Comparison of ENCODE assay signal across 32 mouse cellular contexts in genomic region chr4:134324655-134325054, GRCm38 (mm10). TPM values are rescaled to one million over a fixed set of nuclear protein-coding genes. Genes with fewer than 3 reads are reported as not detected.
DNase-seq lines count a peak whose midpoint lies in the region; ATAC-seq and TF ChIP-seq lines count a peak whose summit lies in the region.
"Had no signal": no experiment of that assay in that cellular context is flagged by ENCODE, and none has a peak within 500 bp of the region (broad histone marks: within the 10 kb centered on the region; RNA-seq: fewer than 3 reads in every experiment).

No protein-coding gene starts in this region.

- H3K27ac ChIP-seq in kidney, embryonic 14.5 days (ENCODE audit: low read depth, low read length): no peak overlapping the region
- no peak overlapping the region for H3K27ac ChIP-seq in kidney, postnatal 0 days
- no peak overlapping the region for H3K27ac ChIP-seq in intestine, embryonic 15.5 days
- H3K27ac ChIP-seq: embryonic facial prominence, embryonic 10.5 days; embryonic facial prominence, embryonic 15.5 days; forebrain, embryonic 12.5 days; heart, embryonic 10.5 days; heart, embryonic 15.5 days; hindbrain, embryonic 12.5 days; liver, embryonic 15.5 days had no signal

- H3K4me1 ChIP-seq in kidney, embryonic 14.5 days (ENCODE audit: control insufficient read depth, insufficient read depth, low read length): 0 out of 2 replicates have a peak, but pooled peaks cover 4% of the 10 kb centered on the region
- H3K4me1 ChIP-seq in kidney, postnatal 0 days (replicated peaks; ENCODE audit: insufficient read depth, low read length): 0 out of 2 replicates have a peak, but pooled peaks cover 3% of the 10 kb centered on the region
- H3K4me1 ChIP-seq in intestine, embryonic 15.5 days (replicated peaks): peaks cover 3% of the 10 kb centered on the region; the same call in 1 of the 2 replicates
- H3K4me1 ChIP-seq: embryonic facial prominence, embryonic 15.5 days; forebrain, embryonic 12.5 days; hindbrain, embryonic 12.5 days; liver, embryonic 15.5 days had no signal

- 67% methylated on average over 5 of the region's 5 CpGs for WGBS in kidney, embryonic 14.5 days
- 40% methylated on average over 5 of the region's 5 CpGs for WGBS in kidney, postnatal 0 days
- WGBS in intestine, embryonic 15.5 days: 45% methylated on average over 5 of the region's 5 CpGs

- H3K4me2 ChIP-seq in kidney, embryonic 14.5 days (replicated peaks; ENCODE audit: low read depth, low read length): no peak overlapping the region
- no peak overlapping the region for H3K4me2 ChIP-seq in kidney, postnatal 0 days (ENCODE audit: low read length)
- no peak overlapping the region for H3K4me2 ChIP-seq in intestine, embryonic 15.5 days (replicated peaks)
- H3K4me2 ChIP-seq: embryonic facial prominence, embryonic 15.5 days; forebrain, embryonic 12.5 days; heart, embryonic 15.5 days; hindbrain, embryonic 12.5 days; liver, embryonic 15.5 days had no signal

- ATAC-seq in kidney, embryonic 14.5 days (ENCODE audit: low FRiP score, low TSS enrichment): no peak
- peak; percentile 67 for ATAC-seq in kidney, postnatal 0 days (replicated peaks; ENCODE audit: low FRiP score, low read depth)
- ATAC-seq in intestine, embryonic 15.5 days: no peak
- ATAC-seq: forebrain, postnatal 0 days; intestine, postnatal 0 days had no signal

- no peak for TF ChIP-seq CTCF in kidney, postnatal 0 days (IDR thresholded peaks at IDR 0.05; ENCODE audit: low read depth)

- H3K36me3 ChIP-seq in kidney, embryonic 14.5 days (ENCODE audit: control insufficient read depth, insufficient read depth, low read length): no peaks in the 10 kb centered on the region
- no peaks in the 10 kb centered on the region for H3K36me3 ChIP-seq in kidney, postnatal 0 days (ENCODE audit: insufficient read depth, low read length)
- H3K36me3 ChIP-seq in intestine, embryonic 15.5 days: no peaks in the 10 kb centered on the region
- H3K36me3 ChIP-seq: embryonic facial prominence, embryonic 10.5 days; embryonic facial prominence, embryonic 15.5 days; forebrain, embryonic 12.5 days; hindbrain, embryonic 12.5 days; liver, embryonic 15.5 days had no signal

- H3K27me3 ChIP-seq in kidney, embryonic 14.5 days (ENCODE audit: control insufficient read depth, insufficient read depth, low read length): no peaks in the 10 kb centered on the region
- no peaks in the 10 kb centered on the region for H3K27me3 ChIP-seq in kidney, postnatal 0 days (ENCODE audit: insufficient read depth, low read length)
- no peaks in the 10 kb centered on the region for H3K27me3 ChIP-seq in intestine, embryonic 15.5 days (replicated peaks)
- H3K27me3 ChIP-seq: CH12.LX; embryonic facial prominence, embryonic 15.5 days; heart, embryonic 15.5 days; hindbrain, embryonic 12.5 days; liver, embryonic 15.5 days had no signal

- no peaks in the 10 kb centered on the region for H3K9me3 ChIP-seq in kidney, embryonic 14.5 days (ENCODE audit: control insufficient read depth, low read length)
- H3K9me3 ChIP-seq in kidney, postnatal 0 days (replicated peaks; ENCODE audit: low read length): no peaks in the 10 kb centered on the region
- no peaks in the 10 kb centered on the region for H3K9me3 ChIP-seq in intestine, embryonic 15.5 days
- H3K9me3 ChIP-seq: embryonic facial prominence, embryonic 10.5 days; embryonic facial prominence, embryonic 15.5 days; forebrain, embryonic 12.5 days; heart, embryonic 10.5 days; heart, embryonic 15.5 days; hindbrain, embryonic 12.5 days; liver, embryonic 15.5 days had no signal

- H3K4me3 ChIP-seq in kidney, embryonic 14.5 days (ENCODE audit: low read length): no peak overlapping the region
- no peak overlapping the region for H3K4me3 ChIP-seq in kidney, postnatal 0 days (replicated peaks; ENCODE audit: low read depth, low read length)
- H3K4me3 ChIP-seq in intestine, embryonic 15.5 days (replicated peaks): no peak overlapping the region
- H3K4me3 ChIP-seq: embryonic facial prominence, embryonic 10.5 days; embryonic facial prominence, embryonic 15.5 days; forebrain, embryonic 12.5 days; heart, embryonic 10.5 days; heart, embryonic 15.5 days; hindbrain, embryonic 12.5 days; liver, embryonic 15.5 days had no signal

- H3K9ac ChIP-seq in kidney, embryonic 14.5 days (ENCODE audit: low read depth, low read length): no peak overlapping the region
- no peak overlapping the region for H3K9ac ChIP-seq in kidney, postnatal 0 days (ENCODE audit: low read depth, low read length)
- H3K9ac ChIP-seq in intestine, embryonic 15.5 days: no peak overlapping the region
- H3K9ac ChIP-seq: embryonic facial prominence, embryonic 15.5 days; forebrain, embryonic 12.5 days; forebrain, postnatal 0 days; heart, embryonic 15.5 days; hindbrain, embryonic 12.5 days; liver, embryonic 15.5 days had no signal

- peak; percentile 79 for DNase-seq in kidney, adult 18-20 months
- DNase-seq in MN1 (ENCODE audit: low spot score): peak; percentile 70
- no peak for DNase-seq in kidney, postnatal 0 days (ENCODE audit: low spot score)
- peak; percentile 60 to 81 for DNase-seq in kidney, postnatal 4 days
- DNase-seq in cerebellum, postnatal 10 days: no peak
- DNase-seq: adrenal gland, adult 8-10 months; B cell, adult 2 months; cerebellum, adult 2 months; cerebellum, postnatal 25 days; forebrain, postnatal 0 days; gastrocnemius, postnatal 10 days; heart, postnatal 36 days; layer of hippocampus, postnatal 36 days; liver; lung, postnatal 36 days; midbrain, embryonic 14.5 days; retina, postnatal 1 day; right cerebral cortex, postnatal 14 days; thymus, postnatal 4 days had no signal

RNA-seq across cellular contexts. Expression of gene Trim63, which starts 9.7 kb away (rescaled TPM):
- polyA plus RNA-seq in kidney, embryonic 14.5 days (2014; fragmentation: Nextera tagmentation; extraction: Ambion mirVana): 0.88 and 1.4 TPM in 2 replicates
- polyA plus RNA-seq in kidney, postnatal 0 days (2015; fragmentation: Nextera tagmentation; extraction: Ambion mirVana): 2.4 and 2.7 TPM in 2 replicates
- polyA plus RNA-seq in intestine, embryonic 15.5 days (2015; fragmentation: Nextera tagmentation; extraction: Ambion mirVana): 0.68 and 1.0 TPM in 2 replicates
- polyA plus RNA-seq: stomach, embryonic 14.5 days had no signal

RNA-seq across cellular contexts. Expression of gene Slc30a2, which starts 18.3 kb away (rescaled TPM):
- polyA plus RNA-seq in kidney, embryonic 14.5 days (2014; fragmentation: Nextera tagmentation; extraction: Ambion mirVana): 0.09 and 0.11 TPM in 2 replicates
- polyA plus RNA-seq in kidney, postnatal 0 days (2015; fragmentation: Nextera tagmentation; extraction: Ambion mirVana): 0.48 and 0.82 TPM in 2 replicates
- 4.4 and 4.5 TPM in 2 replicates for polyA plus RNA-seq in intestine, embryonic 15.5 days (2015; fragmentation: Nextera tagmentation; extraction: Ambion mirVana)
- polyA plus RNA-seq: forebrain, embryonic 12.5 days; hindbrain, embryonic 12.5 days; limb, embryonic 11.5 days; midbrain, embryonic 14.5 days; stomach, embryonic 14.5 days had no signal

RNA-seq across cellular contexts. Expression of gene Pdik1l, which starts 37.0 kb away (rescaled TPM):
- polyA plus RNA-seq in kidney, embryonic 14.5 days (2014; fragmentation: Nextera tagmentation; extraction: Ambion mirVana): 14.9 and 18.8 TPM in 2 replicates
- polyA plus RNA-seq in kidney, postnatal 0 days (2015; fragmentation: Nextera tagmentation; extraction: Ambion mirVana): 12.5 and 14.1 TPM in 2 replicates
- 15.7 and 17.9 TPM in 2 replicates for polyA plus RNA-seq in intestine, embryonic 15.5 days (2015; fragmentation: Nextera tagmentation; extraction: Ambion mirVana)

RNA-seq across cellular contexts. Expression of gene Extl1, which starts 59.0 kb away (rescaled TPM):
- 0.20 and 0.23 TPM in 2 replicates for polyA plus RNA-seq in kidney, embryonic 14.5 days (2014; fragmentation: Nextera tagmentation; extraction: Ambion mirVana)
- 0.70 and 0.86 TPM in 2 replicates for polyA plus RNA-seq in kidney, postnatal 0 days (2015; fragmentation: Nextera tagmentation; extraction: Ambion mirVana)
- 1.4 and 1.5 TPM in 2 replicates for polyA plus RNA-seq in intestine, embryonic 15.5 days (2015; fragmentation: Nextera tagmentation; extraction: Ambion mirVana)

Comparison
In these comparisons a context has a peak if more than half of its experiments do, and no peak if none do; other contexts are left out.
1. DNase-seq: peak in kidney, adult 18-20 months (single experiment), MN1 (single experiment) and kidney, postnatal 4 days (2 of 2); none in kidney, postnatal 0 days (single experiment) and cerebellum, postnatal 10 days (0 of 2).